Mouse (Mus musculus): ENCODE measurements around the gene Phlda2. TPM values are rescaled to one million over a fixed set of nuclear protein-coding genes. Genes with fewer than 3 reads are reported as not detected.

Gene Phlda2
- polyA plus RNA-seq, 1 experiment from 2014 or later, result 3.3 TPM

DNA sequence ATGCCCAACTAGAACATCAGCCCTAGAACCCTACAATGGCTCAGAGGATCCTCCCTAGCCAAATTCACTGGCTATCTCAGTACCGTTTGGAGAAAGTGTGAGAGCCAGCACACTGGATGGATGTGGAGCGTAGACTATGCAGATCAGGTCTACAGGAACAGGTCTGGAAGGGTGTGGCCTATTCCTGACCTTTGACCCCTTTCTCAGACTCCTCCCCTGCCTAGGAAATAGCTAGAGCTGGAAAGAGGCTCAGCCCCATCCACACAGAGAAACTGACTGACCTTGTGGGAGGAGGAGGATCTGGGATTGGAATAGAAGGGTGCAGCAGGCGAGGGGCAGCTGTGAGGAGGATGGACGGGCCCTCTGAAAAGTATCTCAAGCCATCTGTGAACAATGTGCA, 4.4 kb downstream of the Phlda2 start:
- no peak overlapping the region for H3K4me2 ChIP-seq (replicated peaks)
- H3K27ac ChIP-seq, result no peak overlapping the region
- H3K27me3 ChIP-seq, result peaks cover 50% of the 10 kb centered on the region
- H3K36me3 ChIP-seq, result no peaks in the 10 kb centered on the region
- H3K4me1 ChIP-seq, result peaks cover 15% of the 10 kb centered on the region
- H3K4me3 ChIP-seq, result no peak overlapping the region
- H3K9ac ChIP-seq, result no peak overlapping the region
- WGBS, result 78% methylated on average over 4 of the region's 4 CpGs
- ATAC-seq (ENCODE audit: low FRiP score), result no peak
- no peaks in the 10 kb centered on the region for H3K9me3 ChIP-seq (replicated peaks)

DNA sequence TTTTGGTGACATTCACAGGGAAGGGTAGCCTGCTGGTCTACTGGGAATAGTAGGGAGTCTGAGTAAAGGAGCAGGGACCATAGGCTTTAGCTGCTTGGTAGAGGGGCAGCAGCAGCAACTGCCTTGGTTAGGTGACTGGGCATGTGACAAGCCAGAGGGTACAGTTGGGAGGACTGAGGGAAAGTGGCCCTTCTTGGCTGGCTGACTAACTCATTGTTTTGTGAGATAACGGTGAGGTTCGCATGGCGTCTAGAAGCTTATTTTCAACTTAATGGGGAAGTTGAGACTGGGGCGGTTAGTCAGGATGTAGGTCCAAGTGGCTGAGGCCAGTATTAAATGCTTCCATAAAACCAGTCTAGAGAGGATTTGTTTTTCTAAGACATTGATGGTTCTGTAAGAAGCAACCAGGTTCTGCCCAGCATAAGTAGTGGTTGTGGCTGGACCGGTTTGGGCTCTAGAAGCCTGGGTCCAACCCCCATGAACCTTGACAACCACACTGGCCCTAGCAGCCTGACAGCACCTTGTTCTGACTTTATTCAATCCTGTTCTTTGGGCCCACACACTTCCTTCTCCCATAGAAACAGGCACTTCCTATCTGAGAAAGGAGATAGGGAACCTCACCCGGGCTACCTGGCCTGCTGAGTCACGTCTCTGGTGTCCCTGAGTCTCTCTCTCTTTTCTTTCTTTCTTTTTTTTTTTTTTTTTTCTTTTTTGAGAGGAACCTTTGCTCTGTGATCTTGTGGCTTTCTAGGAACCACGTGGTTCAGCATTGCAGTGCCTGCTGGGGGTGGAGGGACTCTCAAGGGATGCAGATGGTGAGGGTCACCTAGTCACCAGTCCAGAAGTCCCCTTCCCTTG, 7.6 kb downstream of the Phlda2 start:
- H3K27ac ChIP-seq, result no peak overlapping the region
- ATAC-seq (ENCODE audit: low FRiP score), result no peak
- H3K9me3 ChIP-seq (replicated peaks), result no peaks in the 10 kb centered on the region
- H3K36me3 ChIP-seq, result no peaks in the 10 kb centered on the region
- H3K4me3 ChIP-seq, result no peak overlapping the region
- WGBS, result 80% methylated on average over 8 of the region's 8 CpGs
- H3K27me3 ChIP-seq, result peaks cover 22% of the 10 kb centered on the region
- H3K4me2 ChIP-seq (replicated peaks), result no peak overlapping the region
- H3K9ac ChIP-seq, result no peak overlapping the region
- H3K4me1 ChIP-seq, result no peaks in the 10 kb centered on the region

DNA sequence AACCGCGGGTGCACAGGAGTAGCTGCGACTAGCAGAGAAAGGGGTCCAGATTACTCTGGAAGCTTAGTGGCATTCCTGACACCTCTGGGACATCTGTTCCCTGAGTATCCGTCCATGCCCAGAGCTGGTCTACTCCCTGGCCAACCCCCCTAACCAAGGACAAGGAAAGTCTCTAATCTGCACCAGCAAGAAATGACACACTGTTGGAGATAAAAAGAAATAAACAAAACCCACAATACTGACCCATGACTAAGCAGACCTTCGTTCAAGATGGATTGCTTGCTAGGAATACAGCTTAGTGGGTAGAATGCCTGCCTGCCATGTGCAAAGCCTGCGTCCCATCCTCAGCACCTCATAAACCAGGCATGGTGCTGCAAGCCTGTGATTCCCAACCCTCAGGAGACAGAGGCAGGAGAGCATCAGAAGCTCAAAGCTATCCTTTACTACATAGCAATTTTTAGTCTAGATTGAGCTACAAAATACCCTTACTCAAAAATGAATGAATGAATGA, 9.3 kb downstream of the Phlda2 start:
- H3K9me3 ChIP-seq (replicated peaks), result no peaks in the 10 kb centered on the region
- peaks cover 16% of the 10 kb centered on the region for H3K27me3 ChIP-seq
- ATAC-seq (ENCODE audit: low FRiP score), result no peak
- no peak overlapping the region for H3K4me2 ChIP-seq (replicated peaks)
- H3K4me3 ChIP-seq, result no peak overlapping the region
- no peaks in the 10 kb centered on the region for H3K4me1 ChIP-seq
- WGBS, result 90% methylated on average over 6 of the region's 6 CpGs
- no peak overlapping the region for H3K9ac ChIP-seq
- no peaks in the 10 kb centered on the region for H3K36me3 ChIP-seq
- H3K27ac ChIP-seq, result no peak overlapping the region

DNA sequence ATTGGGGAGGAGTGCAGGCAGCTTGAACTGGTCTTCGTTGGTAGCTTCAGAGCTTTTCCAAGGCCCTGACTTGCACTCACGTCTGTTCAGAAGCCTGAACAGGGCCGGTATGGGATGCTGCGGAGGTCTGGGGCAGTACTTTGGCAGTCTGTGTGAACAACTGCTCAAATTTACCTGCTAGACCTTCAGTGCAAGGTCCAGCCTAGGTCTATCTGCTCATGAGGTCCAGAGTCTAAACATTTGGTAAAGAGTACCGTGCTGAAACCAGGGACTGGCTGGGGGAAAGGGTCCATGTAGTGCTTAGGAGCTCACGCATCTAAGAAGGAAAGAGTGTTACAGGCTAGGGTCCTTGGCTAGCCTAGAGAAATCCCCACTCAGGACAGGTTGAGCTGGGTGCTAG, 13.2 kb downstream of the Phlda2 start:
- no peak overlapping the region for H3K4me3 ChIP-seq
- H3K27ac ChIP-seq, result no peak overlapping the region
- no peaks in the 10 kb centered on the region for H3K4me1 ChIP-seq
- no peaks in the 10 kb centered on the region for H3K9me3 ChIP-seq (replicated peaks)
- no peaks in the 10 kb centered on the region for H3K36me3 ChIP-seq
- ATAC-seq (ENCODE audit: low FRiP score), result no peak
- peaks cover 14% of the 10 kb centered on the region for H3K27me3 ChIP-seq
- 83% methylated on average over 6 of the region's 6 CpGs for WGBS
- no peak overlapping the region for H3K9ac ChIP-seq
- no peak overlapping the region for H3K4me2 ChIP-seq (replicated peaks)

DNA sequence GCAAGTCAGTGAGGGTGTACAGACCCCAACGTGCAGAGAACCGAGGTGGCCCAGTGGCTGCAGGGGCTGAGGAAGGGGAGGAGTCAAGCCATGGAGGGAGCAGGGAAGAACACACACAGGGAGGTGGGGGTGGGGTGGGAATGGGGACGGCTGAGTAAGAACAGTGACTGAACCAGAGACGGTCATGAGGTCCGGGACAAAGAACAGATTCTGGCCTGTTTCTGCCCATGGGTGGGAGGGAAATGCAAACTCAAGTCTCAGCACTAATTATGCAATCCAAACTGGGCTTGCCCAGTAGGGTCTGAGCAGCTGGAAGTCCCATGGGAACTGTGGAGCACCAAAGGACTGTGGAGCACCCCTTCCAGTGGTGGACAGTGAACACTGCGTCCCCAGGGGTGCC, 20.4 kb downstream of the Phlda2 start:
- Histone ChIP-seq H3K9me3 (replicated peaks) (no peaks in the 10 kb centered on the region), H3K27ac (no peak overlapping the region), H3K27me3 (peaks cover 14% of the 10 kb centered on the region), H3K36me3 (no peaks in the 10 kb centered on the region), H3K4me1 (peaks cover 8% of the 10 kb centered on the region), H3K9ac (no peak overlapping the region), H3K4me2 (replicated peaks) (no peak overlapping the region), H3K4me3 (no peak overlapping the region)
- ATAC-seq (ENCODE audit: low FRiP score), result peak; percentile 40
- 10% methylated on average over 6 of the region's 6 CpGs for WGBS

DNA sequence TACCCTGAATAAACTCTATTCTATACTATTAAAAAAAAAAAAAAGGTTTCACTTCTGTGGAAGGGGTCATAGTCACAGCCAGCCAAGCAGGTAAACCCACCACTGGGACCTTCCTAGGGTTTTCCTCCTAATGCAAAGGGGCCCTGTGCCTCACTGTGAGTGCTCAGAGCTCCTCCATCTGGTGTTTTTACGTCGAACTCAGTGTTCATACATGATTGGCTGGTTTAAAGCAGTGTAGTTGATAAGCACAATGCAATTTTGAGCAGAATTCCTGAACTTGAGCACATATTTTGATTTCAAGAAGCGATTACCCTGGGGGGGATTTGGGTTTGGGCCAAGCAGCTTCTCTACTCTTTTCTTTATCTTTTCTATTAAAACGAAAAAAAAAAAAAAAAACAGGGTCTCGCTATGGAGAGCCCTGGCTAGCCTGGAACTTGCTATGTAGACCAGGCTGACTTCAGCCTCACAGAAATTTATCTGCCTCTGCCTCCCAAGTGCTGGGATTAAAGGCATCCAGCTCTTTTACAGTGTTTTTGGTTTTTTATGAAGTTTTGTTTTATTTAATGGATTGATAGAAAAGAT, 21.1 kb downstream of the Phlda2 start:
- peaks cover 14% of the 10 kb centered on the region for H3K27me3 ChIP-seq
- ATAC-seq (ENCODE audit: low FRiP score), result no peak
- H3K4me1 ChIP-seq, result peaks cover 8% of the 10 kb centered on the region
- H3K4me2 ChIP-seq (replicated peaks), result no peak overlapping the region
- no peaks in the 10 kb centered on the region for H3K36me3 ChIP-seq
- H3K4me3 ChIP-seq, result no peak overlapping the region
- no peaks in the 10 kb centered on the region for H3K9me3 ChIP-seq (replicated peaks)
- H3K9ac ChIP-seq, result no peak overlapping the region
- 59% methylated on average over 5 of the region's 5 CpGs for WGBS
- no peak overlapping the region for H3K27ac ChIP-seq

DNA sequence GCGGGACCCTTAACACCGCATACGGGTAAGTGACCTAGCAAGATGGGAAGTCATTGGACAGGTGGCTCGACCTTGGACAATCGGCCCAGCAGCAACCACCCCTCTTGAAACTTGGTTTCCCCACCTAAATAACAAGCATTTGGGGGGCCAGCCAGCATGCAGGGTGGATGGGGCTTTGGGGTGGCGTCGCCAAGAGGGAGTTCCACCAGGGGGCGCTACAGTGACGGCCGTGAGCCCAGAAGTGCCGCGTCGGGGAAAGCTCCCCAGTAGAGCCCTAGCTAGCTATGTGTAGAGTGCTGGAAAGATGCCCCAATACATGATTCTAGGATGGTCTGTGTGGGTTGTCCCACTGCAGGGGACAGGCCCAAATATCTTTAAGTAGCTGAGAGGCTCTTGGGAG, 22.5 kb downstream of the Phlda2 start:
- no peak for ATAC-seq (ENCODE audit: low FRiP score)
- peaks cover 14% of the 10 kb centered on the region for H3K27me3 ChIP-seq
- no peak overlapping the region for H3K9ac ChIP-seq
- H3K27ac ChIP-seq, result no peak overlapping the region
- H3K4me3 ChIP-seq, result no peak overlapping the region
- 29% methylated on average over 13 of the region's 13 CpGs for WGBS
- no peak overlapping the region for H3K4me2 ChIP-seq (replicated peaks)
- H3K9me3 ChIP-seq (replicated peaks), result no peaks in the 10 kb centered on the region
- no peaks in the 10 kb centered on the region for H3K36me3 ChIP-seq
- H3K4me1 ChIP-seq, result peaks cover 8% of the 10 kb centered on the region

DNA sequence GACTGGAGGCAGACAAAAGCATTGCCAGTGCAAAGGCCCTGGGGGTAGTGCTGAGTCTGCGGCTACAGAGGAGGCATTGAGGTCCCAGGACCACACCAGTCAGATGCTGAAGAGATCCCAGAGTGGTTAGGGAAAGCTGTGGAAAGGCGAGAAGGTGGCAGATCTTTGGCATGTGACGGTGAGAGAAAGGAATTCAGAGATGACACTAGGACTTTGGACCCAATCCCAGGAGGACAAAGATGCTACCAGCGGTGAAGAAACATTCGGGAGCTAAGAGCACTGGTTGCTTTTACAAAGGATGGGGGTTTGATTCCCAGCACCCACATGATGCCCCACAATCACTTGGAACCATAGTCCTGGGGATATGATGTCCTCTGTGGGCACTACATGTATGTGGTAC, 25.1 kb downstream of the Phlda2 start:
- Histone ChIP-seq H3K36me3 (no peaks in the 10 kb centered on the region), H3K4me1 (peaks cover 7% of the 10 kb centered on the region), H3K4me2 (replicated peaks) (no peak overlapping the region), H3K9me3 (replicated peaks) (no peaks in the 10 kb centered on the region), H3K9ac (no peak overlapping the region), H3K27ac (no peak overlapping the region), H3K4me3 (no peak overlapping the region), H3K27me3 (peaks cover 11% of the 10 kb centered on the region)
- WGBS, result 88% methylated on average over 5 of the region's 5 CpGs
- ATAC-seq (ENCODE audit: low FRiP score), result no peak

DNA sequence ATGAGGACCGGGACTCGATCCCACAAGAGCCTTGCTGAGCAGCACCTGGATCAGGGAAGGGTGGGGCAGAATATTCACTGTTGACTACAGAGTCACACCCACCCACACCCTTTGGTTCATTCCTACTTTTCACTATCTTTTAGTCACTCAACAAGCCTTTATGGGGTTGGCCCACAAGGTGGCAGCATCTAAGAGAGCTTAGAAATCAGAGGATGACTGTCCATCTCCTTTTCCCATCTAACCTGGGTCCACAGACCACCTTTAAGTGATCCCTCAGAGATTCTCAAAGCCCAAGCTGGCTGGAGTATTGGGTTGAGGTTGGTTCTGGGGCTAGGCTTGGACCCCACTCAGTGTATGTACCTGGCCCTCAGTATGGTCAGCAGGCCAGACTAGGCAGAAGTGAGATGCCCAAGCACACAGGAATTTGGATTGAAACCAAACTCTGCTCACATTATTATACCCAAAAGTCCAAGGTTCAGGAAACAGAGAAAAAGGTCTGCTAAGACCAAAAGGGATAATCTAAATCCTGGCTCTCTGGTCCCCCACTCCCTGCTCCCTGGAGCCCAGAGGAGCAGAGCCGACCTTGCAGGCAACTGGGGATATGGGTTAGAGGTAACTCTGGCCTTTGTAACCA, 26.1 kb downstream of the Phlda2 start:
- 0 out of 2 replicates have a peak, but pooled peaks cover 3% of the 10 kb centered on the region for H3K4me1 ChIP-seq
- WGBS, result 87% methylated on average over 3 of the region's 3 CpGs
- no peaks in the 10 kb centered on the region for H3K36me3 ChIP-seq
- H3K4me2 ChIP-seq (replicated peaks), result no peak overlapping the region
- no peak overlapping the region for H3K4me3 ChIP-seq
- H3K9me3 ChIP-seq (replicated peaks), result no peaks in the 10 kb centered on the region
- peaks cover 9% of the 10 kb centered on the region for H3K27me3 ChIP-seq
- H3K9ac ChIP-seq, result no peak overlapping the region
- no peak for ATAC-seq (ENCODE audit: low FRiP score)
- H3K27ac ChIP-seq, result no peak overlapping the region

DNA sequence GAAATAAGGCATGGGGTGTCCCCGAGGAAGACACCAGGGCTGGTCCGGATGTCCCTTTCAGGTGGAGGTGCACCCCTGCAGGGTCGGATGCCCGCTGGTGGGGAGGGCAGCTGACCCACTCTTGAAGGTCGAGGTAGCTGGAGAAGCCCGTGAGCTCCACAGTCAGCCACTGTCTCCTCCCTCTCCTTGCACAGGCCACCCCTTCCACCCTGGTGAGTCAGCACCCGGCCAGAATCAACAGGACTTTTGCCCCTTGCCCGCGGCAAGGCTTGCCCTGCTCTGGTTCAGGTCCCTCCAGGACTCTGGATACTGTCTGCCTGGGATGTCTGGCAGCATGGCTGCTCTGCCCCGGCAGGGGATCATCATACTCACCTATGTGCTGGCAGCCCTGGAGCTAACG, 27.1 kb downstream of the Phlda2 start:
- Histone ChIP-seq H3K9me3 (replicated peaks) (no peaks in the 10 kb centered on the region), H3K27ac (no peak overlapping the region), H3K36me3 (no peaks in the 10 kb centered on the region), H3K4me1 (0 out of 2 replicates have a peak, but pooled peaks cover 3% of the 10 kb centered on the region), H3K9ac (no peak overlapping the region), H3K4me2 (replicated peaks) (no peak overlapping the region), H3K27me3 (peaks cover 5% of the 10 kb centered on the region; the same call in 1 of the 2 replicates), H3K4me3 (no peak overlapping the region)
- 84% methylated on average over 11 of the region's 11 CpGs for WGBS
- no peak for ATAC-seq (ENCODE audit: low FRiP score)

DNA sequence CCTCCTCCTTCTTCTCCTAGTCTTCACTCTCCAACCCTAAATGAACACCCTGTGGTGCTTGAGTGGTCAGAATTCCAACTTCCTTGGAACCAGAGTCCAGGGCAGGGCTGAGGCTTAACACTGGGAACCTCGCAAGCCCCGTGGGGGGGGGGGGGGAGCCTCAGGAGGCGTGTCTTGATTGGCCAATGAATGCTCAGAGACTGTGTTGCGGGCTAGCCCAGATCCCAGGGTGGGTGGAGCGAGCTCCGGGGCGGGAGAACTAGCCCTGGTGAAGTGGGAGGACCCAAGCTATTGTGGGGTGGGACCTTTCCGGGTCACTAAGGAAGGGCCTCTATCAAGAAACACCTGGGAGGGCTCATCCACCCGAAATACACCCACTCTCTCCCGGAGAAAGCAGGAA, 28.1 kb downstream of the Phlda2 start:
- Histone ChIP-seq H3K9me3 (replicated peaks) (no peaks in the 10 kb centered on the region), H3K9ac (no peak overlapping the region), H3K27me3 (peaks cover 3% of the 10 kb centered on the region; the same call in 1 of the 2 replicates), H3K4me1 (0 out of 2 replicates have a peak, but pooled peaks cover under 1% of the 10 kb centered on the region), H3K4me2 (replicated peaks) (no peak overlapping the region), H3K27ac (no peak overlapping the region), H3K36me3 (no peaks in the 10 kb centered on the region), H3K4me3 (no peak overlapping the region)
- no peak for ATAC-seq (ENCODE audit: low FRiP score)
- 45% methylated on average over 10 of the region's 10 CpGs for WGBS

DNA sequence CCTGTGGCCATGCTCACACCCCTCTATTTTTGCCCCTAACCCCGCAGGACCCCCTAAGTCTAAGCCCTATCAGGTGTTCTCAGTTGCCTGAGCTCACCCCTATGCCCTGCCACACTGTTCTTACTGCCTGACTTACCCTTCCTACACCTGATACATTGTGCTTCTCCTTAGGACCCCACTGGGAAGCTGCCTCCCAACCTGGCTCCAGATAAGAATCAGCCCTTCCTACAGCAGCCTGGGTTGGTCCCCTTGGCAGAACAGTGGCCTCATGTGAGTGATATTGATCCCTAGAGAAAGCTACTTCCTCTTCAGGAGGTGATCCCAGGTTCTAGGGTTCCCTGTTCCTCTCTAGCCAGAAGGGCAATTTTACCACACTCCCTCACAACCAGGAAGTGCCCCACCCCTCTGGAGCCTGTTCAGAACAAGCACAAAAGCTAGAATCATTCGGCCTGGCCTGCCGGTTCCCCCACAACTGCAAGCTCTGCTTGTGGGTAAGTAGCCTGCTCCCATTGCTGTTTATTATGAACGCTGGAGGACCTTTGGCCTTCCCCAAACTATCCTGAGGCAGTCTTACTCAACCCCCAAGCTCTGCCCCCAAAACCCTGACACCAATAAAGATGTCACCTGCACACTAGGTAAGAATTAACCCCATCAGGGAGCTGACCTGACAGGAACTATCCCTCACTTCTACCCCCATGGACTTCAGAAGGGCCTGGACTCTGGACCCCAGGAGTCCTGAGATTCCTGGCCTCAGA, 29.4 kb downstream of the Phlda2 start, which contains the start of gene Slc22a18:
Slc22a18 (plus strand) TSS at position 390 of the 755 bp plus-strand sequence.
- WGBS, result 41% methylated on average over 4 of the region's 4 CpGs
- no peak within 1 kb of the TSS for H3K9ac ChIP-seq
- no peak within 1 kb of the TSS for H3K4me3 ChIP-seq
- H3K27me3 ChIP-seq, result peaks cover 3% of the 10 kb centered on the region; the same call in 1 of the 2 replicates
- no peaks in the 10 kb centered on the region for H3K36me3 ChIP-seq
- 0 out of 2 replicates have a peak, but pooled peaks cover 3% of the 10 kb centered on the region for H3K4me1 ChIP-seq
- no peaks in the 10 kb centered on the region for H3K9me3 ChIP-seq (replicated peaks)
- H3K4me2 ChIP-seq (replicated peaks), result no peak within 1 kb of the TSS
- ATAC-seq (ENCODE audit: low FRiP score), result no peak
- H3K27ac ChIP-seq, result no peak within 1 kb of the TSS

All from hindbrain, embryonic 12.5 days (tissue).